Mouse (Mus musculus) adrenal gland, postnatal 14 days (tissue): ENCODE data around the gene Col13a1. TPM values are rescaled to one million over a fixed set of nuclear protein-coding genes. Genes with fewer than 3 reads are reported as not detected.

ENCODE experiments used
- DNase-seq: peaks from one replicate; pipeline ENCODE4 v3.0.0; 2021; ENCODE audit warnings: mixed read lengths
- total RNA-seq: library from RNA; stranded (reverse); gene quantifications from 2 replicates; pipeline ENCODE4 v1.2.3, GENCODE M21; 2021

Gene Col13a1
- total RNA-seq, 1 experiment from 2014 or later, result 10.4 TPM

- DNase-seq, result no peak
Measured at GRCm38 (mm10) chr10:61827950-61828936, 150.7 kb downstream of the Col13a1 start.

- peak; percentile 64 for DNase-seq
Measured at GRCm38 (mm10) chr10:61826753-61827435, 152.0 kb downstream of the Col13a1 start.

- no peak for DNase-seq
Measured at GRCm38 (mm10) chr10:61825979-61826752, 152.7 kb downstream of the Col13a1 start.

- DNase-seq, result no peak
Measured at GRCm38 (mm10) chr10:61825536-61825935, 153.4 kb downstream of the Col13a1 start.

GRCm38 (mm10) chr10:61823731-61824115 lies 155.2 kb downstream of the Col13a1 start:
- DNase-seq, result no peak

- DNase-seq, result no peak
Measured at GRCm38 (mm10) chr10:61822968-61823730, 155.8 kb downstream of the Col13a1 start.

GRCm38 (mm10) chr10:61820050-61820449 lies 158.9 kb downstream of the Col13a1 start:
- DNase-seq, result no peak

GRCm38 (mm10) chr10:61811987-61812386 lies 166.9 kb downstream of the Col13a1 start:
- DNase-seq, result no peak

- DNase-seq, result no peak
Measured at GRCm38 (mm10) chr10:61798133-61798576, 180.8 kb downstream of the Col13a1 start.

- no peak for DNase-seq
Measured at GRCm38 (mm10) chr10:61795458-61795857, 183.4 kb downstream of the Col13a1 start.

GRCm38 (mm10) chr10:61794971-61795370 lies 183.9 kb downstream of the Col13a1 start:
- no peak for DNase-seq

- no peak for DNase-seq
Measured at GRCm38 (mm10) chr10:61793015-61793414, 185.9 kb downstream of the Col13a1 start.

- DNase-seq, result no peak
Measured at GRCm38 (mm10) chr10:61788499-61788898, 190.4 kb downstream of the Col13a1 start.

Other genes with a start within 250 kb of the Col13a1 start
- 12.9 and 13.7 TPM in 2 replicates for gene H2afy2, start 195.0 kb downstream of the Col13a1 start, total RNA-seq
- gene Neurog3, start 154.0 kb upstream of the Col13a1 start, total RNA-seq, result not detected in 2 replicates
- 2.4 and 2.9 TPM in 2 replicates for gene Fam241b, start 164.8 kb upstream of the Col13a1 start, total RNA-seq